Mouse (Mus musculus) myocyte (in vitro differentiated cells): ENCODE data around the gene Sbpl.

ENCODE experiments used
- CEBPB ChIP-seq: IDR thresholded peaks from 2 replicates; pipeline ENCODE4 v1.6.1; 2011; ENCODE audit warnings: mild to moderate bottlenecking, moderate library complexity; ENCODE audit not compliant: poor library complexity, insufficient read depth, severe bottlenecking
- E2F4 ChIP-seq: IDR thresholded peaks from one replicate; pipeline ENCODE4 v1.6.1; 2011; ENCODE audit warnings: mild to moderate bottlenecking, control low read depth, moderate library complexity; ENCODE audit not compliant: insufficient read depth
- MAX ChIP-seq: IDR thresholded peaks from one replicate; pipeline ENCODE4 v1.6.1; 2011; ENCODE audit warnings: low read depth, mild to moderate bottlenecking, control low read depth
- MYOD1 ChIP-seq, 3 experiments: IDR thresholded peaks; one replicate each; pipeline ENCODE4 v1.6.1; 2011; ENCODE audit warnings: control low read depth in 2 of 3, low read depth in 2 of 3, mild to moderate bottlenecking in 2 of 3, moderate library complexity in 1 of 3; ENCODE audit not compliant: insufficient read length in 2 of 3, control insufficient read depth in 1 of 3
- POLR2A ChIP-seq: IDR thresholded peaks from one replicate; pipeline ENCODE4 v1.6.1; 2011; ENCODE audit warnings: low read depth, mild to moderate bottlenecking, control low read depth, moderate library complexity; ENCODE audit not compliant: insufficient read length
- POLR2AphosphoS2 ChIP-seq: IDR thresholded peaks from one replicate; pipeline ENCODE4 v1.6.1; 2011; ENCODE audit warnings: low read depth, control low read depth; ENCODE audit not compliant: insufficient read length
- SRF ChIP-seq: IDR thresholded peaks from one replicate; pipeline ENCODE4 v1.6.1; 2011; ENCODE audit warnings: low read depth; ENCODE audit not compliant: control insufficient read depth, insufficient read length
- TCF3 ChIP-seq: IDR thresholded peaks from one replicate; pipeline ENCODE4 v1.6.1; 2011; ENCODE audit warnings: low read depth, control low read depth; ENCODE audit not compliant: insufficient read length

DNA sequence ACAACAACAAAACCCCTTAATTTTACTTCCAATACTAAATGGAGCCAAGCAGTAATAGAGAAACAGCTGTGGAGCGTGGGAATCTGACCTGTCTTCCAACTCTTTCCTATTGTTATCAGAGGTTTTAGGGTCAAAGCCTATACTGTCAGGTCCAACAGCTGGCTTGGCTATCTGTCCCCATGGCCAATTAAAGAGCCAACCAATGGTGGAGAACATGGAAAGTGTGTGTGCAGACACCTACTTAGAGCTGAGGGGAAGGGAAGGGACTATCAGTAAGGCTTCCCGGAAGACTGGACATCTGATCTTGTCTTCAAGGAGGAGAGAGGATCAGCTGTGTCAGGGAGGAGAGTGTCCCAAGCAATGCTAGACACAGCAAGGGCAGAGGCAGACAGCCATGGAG is 6.0 kb downstream of the Sbpl start:
- TF ChIP-seq MAX (no peak), SRF (no peak), POLR2A (no peak), POLR2AphosphoS2 (no peak), MYOD1 (IDR thresholded peaks at IDR 0.05; ENCODE audit: control insufficient read depth in 1 of 3, insufficient read length in 2 of 3, low read depth in 2 of 3) (no peak), CEBPB (no peak), E2F4 (no peak), TCF3 (no peak)
